Mouse (Mus musculus) heart, postnatal 10 days (tissue): ENCODE data around the gene Exosc8. TPM values are rescaled to one million over a fixed set of nuclear protein-coding genes. Genes with fewer than 3 reads are reported as not detected.
A peak's percentile ranks its signal among the peaks of the same experiment; 100 is the strongest.
"Not testable (repeated sequence)": the region's sequence is repeated elsewhere in the genome, so short reads cannot be mapped to it uniquely, and the experiment has no call there.

ENCODE experiments used
- DNase-seq, 2 experiments: peaks; one replicate each; pipeline ENCODE4 v3.0.0; 2021
- intact Hi-C: fragments of 180-260 bp; cut with DNase I; formaldehyde crosslinking; loops from one replicate; pipeline ENCODE4 v1.15.1; 2025
- total RNA-seq, 2 experiments: library from RNA; stranded (reverse); gene quantifications; 2 replicates each; pipeline ENCODE4 v1.2.3; 2021

The Exosc8 gene
- 10 to 100 TPM; 22.6 to 24.8 TPM for total RNA-seq

GRCm38 (mm10) chr3:54735247-54736046 is at the start of gene Exosc8, which contains the start of gene Alg5:
Gene Exosc8 (minus strand): TSS chr3:54735393.
Gene Alg5 (plus strand): TSS chr3:54735539.
- DNase-seq: peak; percentile 95 to 98
- intact Hi-C loops: loop anchor here (1.0 to 2.0 kb wide), 3 partner anchors 42 to 329 kb away; no protein-coding TSS in a partner anchor

- no peak for DNase-seq
- intact Hi-C loops: no loop called here
These were observed 40.9 kb upstream of the Exosc8 start for GRCm38 (mm10) chr3:54775989-54776631.

- intact Hi-C loops: no loop called here
- DNase-seq: no peak
These were observed 38.4 kb upstream of the Exosc8 start for GRCm38 (mm10) chr3:54773613-54774012.

GRCm38 (mm10) chr3:54769349-54770275 is 34.4 kb upstream of the Exosc8 start:
- DNase-seq: no peak

GRCm38 (mm10) chr3:54768592-54768991 is 33.4 kb upstream of the Exosc8 start:
- DNase-seq: no peak
- intact Hi-C loops: no loop called here

More at GRCm38 (mm10) chr3:54769349-54770275, 34.4 kb upstream of the Exosc8 start:
- intact Hi-C loops: no loop called here

- DNase-seq: no peak
- intact Hi-C loops: no loop called here
These were observed 31.6 kb upstream of the Exosc8 start for GRCm38 (mm10) chr3:54766811-54767210.

- DNase-seq: no peak
- intact Hi-C loops: no loop called here
These were observed 30.8 kb upstream of the Exosc8 start for GRCm38 (mm10) chr3:54766034-54766433.

- intact Hi-C loops: not testable (repeated sequence)
- peak in 1 of 2 experiments; percentile 16 for DNase-seq
These were observed 30.3 kb upstream of the Exosc8 start for GRCm38 (mm10) chr3:54765521-54765920.

GRCm38 (mm10) chr3:54764418-54764817 is 29.2 kb upstream of the Exosc8 start:
- peak; percentile 37 to 57 for DNase-seq
- intact Hi-C loops: no loop called here

- intact Hi-C loops: no loop called here
- DNase-seq: no peak
These were observed 26.1 kb upstream of the Exosc8 start for GRCm38 (mm10) chr3:54761258-54761657.

- intact Hi-C loops: no loop called here
- DNase-seq: no peak
These were observed 25.3 kb upstream of the Exosc8 start for GRCm38 (mm10) chr3:54760321-54761115.

- intact Hi-C loops: no loop called here
These were observed 24.0 kb upstream of the Exosc8 start for GRCm38 (mm10) chr3:54759211-54759610.

GRCm38 (mm10) chr3:54757446-54757845 is 22.3 kb upstream of the Exosc8 start:
- DNase-seq: no peak
- intact Hi-C loops: no loop called here

More at GRCm38 (mm10) chr3:54759211-54759610, 24.0 kb upstream of the Exosc8 start:
- no peak for DNase-seq

- DNase-seq: peak; percentile 32 to 35
- intact Hi-C loops: no loop called here
These were observed 20.9 kb upstream of the Exosc8 start for GRCm38 (mm10) chr3:54756058-54756457.

- intact Hi-C loops: no loop called here
- DNase-seq: peak; percentile 58 to 68
These were observed 20.2 kb upstream of the Exosc8 start, which contains the start of gene Smad9 for GRCm38 (mm10) chr3:54755145-54756041. Gene Smad9 (plus strand): TSS chr3:54755582.

GRCm38 (mm10) chr3:54753411-54753810 is 18.2 kb upstream of the Exosc8 start:
- intact Hi-C loops: no loop called here
- DNase-seq: no peak

GRCm38 (mm10) chr3:54745799-54746198 is 10.6 kb upstream of the Exosc8 start:
- intact Hi-C loops: no loop called here
- DNase-seq: peak in 1 of 2 experiments; percentile 40

GRCm38 (mm10) chr3:54741965-54742364 is 6.8 kb upstream of the Exosc8 start:
- intact Hi-C loops: no loop called here
- DNase-seq: no peak

GRCm38 (mm10) chr3:54737317-54737716 is 2.1 kb upstream of the Exosc8 start:
- intact Hi-C loops: no loop called here
- DNase-seq: no peak
